Mouse (Mus musculus) gastrocnemius, adult 2 months (tissue): ENCODE results near the gene Krtap4-6. TPM values are rescaled to one million over a fixed set of nuclear protein-coding genes. Genes with fewer than 3 reads are reported as not detected.

ENCODE experiments used
- DNase-seq: peaks from one replicate; pipeline ENCODE4 v3.0.0; 2022
- H3K27ac ChIP-seq: fragments of 200-600 bp; 2 replicates; pipeline ENCODE4 v1.8.1; 2022; ENCODE audit warnings: mild to moderate bottlenecking
- H3K4me3 ChIP-seq: fragments of 200-600 bp; 2 replicates; pipeline ENCODE4 v1.8.1; 2022; ENCODE audit warnings: mild to moderate bottlenecking, moderate library complexity
- CTCF ChIP-seq: fragments of 200-600 bp; IDR thresholded peaks from 2 replicates; pipeline ENCODE4 v1.8.1; 2022; ENCODE audit warnings: antibody characterized with exemption, mild to moderate bottlenecking, moderate library complexity
- intact Hi-C: fragments of 180-260 bp; cut with DNase I; formaldehyde crosslinking; loops from one replicate; pipeline ENCODE4 v1.15.1; 2025
- total RNA-seq, 2 experiments: library from RNA; stranded (reverse); gene quantifications; 2 replicates each; pipeline ENCODE4 v1.2.3; 2021

Krtap4-6 gene
- total RNA-seq, 2 experiments from 2014 or later = not detected

DNA sequence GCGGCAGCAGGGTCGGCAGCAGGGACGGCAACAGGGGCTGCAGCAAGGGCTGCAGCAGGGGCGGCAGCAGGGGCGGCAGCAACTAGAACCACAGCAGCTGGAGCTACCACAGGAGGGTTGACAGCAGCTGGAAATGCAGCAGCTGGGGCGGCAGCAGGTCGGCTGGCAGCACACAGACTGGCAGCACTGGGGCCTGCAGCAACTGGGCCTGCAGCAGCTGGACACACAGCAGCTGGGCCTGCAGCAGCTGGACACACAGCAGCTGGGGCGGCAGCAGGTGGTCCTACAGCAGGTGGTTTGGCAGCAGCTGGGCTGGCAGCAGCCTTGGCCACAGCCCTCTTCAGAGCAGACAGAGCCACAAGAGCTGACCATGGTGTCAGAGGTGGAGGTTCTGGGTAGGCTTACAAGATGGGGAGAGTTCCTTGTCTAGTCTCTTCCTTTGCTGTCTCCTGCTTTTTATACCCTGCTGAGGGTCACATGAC is 31.1 kb downstream of the Krtap4-6 start, which contains the start of gene Krtap4-2:
Gene Krtap4-2, minus strand, starts transcription at position 432 of the 482 bp plus-strand sequence.
- TF ChIP-seq CTCF = no peak
- DNase-seq = no peak
- intact Hi-C loops = no loop called here
- H3K27ac ChIP-seq = no peak within 1 kb of the TSS
- H3K4me3 ChIP-seq = no peak within 1 kb of the TSS

DNA sequence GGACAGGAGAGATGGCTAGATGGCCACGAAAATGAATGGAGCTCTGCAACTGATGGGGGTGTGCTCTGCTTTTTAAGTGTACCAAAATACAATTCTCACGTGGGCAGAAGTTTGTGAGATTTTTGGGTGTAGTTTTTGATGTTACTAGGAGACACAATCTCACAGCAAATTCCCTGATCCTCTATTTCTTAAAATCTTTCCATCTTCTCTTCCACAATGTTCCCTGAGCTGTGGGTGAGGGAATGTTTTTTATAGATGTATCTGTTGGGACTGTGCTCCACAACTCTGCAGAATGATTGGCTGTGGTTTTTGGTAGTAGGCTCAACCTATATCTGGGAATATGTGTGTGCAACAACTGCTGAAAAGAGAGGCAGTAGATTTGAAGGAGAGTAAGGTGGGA is 32.5 kb downstream of the Krtap4-6 start:
- intact Hi-C loops = no loop called here

DNA sequence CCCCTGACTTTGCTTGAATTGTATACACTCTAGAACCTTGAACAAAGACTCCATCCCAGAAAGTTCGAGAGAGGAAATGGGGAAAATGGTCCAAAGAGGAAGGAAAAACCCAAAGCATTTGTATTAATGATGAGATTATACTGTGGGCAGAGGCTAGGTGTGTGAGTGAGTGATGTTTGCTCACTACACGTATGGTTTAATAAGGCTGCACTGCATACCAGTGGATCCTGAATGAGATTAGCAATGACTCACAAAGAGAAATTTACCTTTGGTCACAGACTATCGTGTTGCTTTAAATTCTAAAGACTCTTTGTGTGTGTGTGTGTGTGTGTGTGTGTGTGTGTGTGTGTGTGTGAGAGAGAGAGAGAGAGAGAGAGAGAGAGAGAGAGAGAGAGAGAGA is 34.9 kb downstream of the Krtap4-6 start:
- intact Hi-C loops = no loop called here

More for the DNA sequence above, 32.5 kb downstream of the Krtap4-6 start:
- TF ChIP-seq CTCF = no peak
- Histone ChIP-seq H3K4me3 (no peak overlapping the region), H3K27ac (no peak overlapping the region)
- no peak for DNase-seq

DNA sequence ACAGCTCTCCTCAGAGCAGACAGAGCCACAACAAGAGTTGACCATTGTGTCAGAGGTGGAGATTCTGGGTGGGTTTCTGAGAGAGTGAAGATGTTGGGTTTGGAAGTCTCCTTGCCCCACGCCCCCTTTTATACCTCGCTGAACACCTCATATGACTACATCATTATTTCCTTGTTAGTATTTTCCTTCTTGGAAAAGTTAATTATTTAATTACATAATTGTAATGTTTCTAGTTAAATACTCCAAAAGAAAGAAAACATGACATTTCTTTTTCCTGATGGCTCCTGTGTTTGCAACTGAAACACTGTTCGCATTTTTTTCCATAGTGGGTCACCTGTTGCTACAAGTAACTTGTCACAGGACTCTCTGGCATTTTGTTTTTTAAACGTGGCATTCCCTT is 37.6 kb downstream of the Krtap4-6 start, which contains the start of gene Krtap4-1:
Gene Krtap4-1, minus strand, starts transcription at position 101 of the 400 bp plus-strand sequence.
- no peak for TF ChIP-seq CTCF
- no peak for DNase-seq
- intact Hi-C loops = no loop called here
- Histone ChIP-seq H3K4me3 (no peak within 1 kb of the TSS), H3K27ac (no peak within 1 kb of the TSS)

More for the DNA sequence above, 34.9 kb downstream of the Krtap4-6 start:
- no peak for TF ChIP-seq CTCF
- H3K27ac ChIP-seq = no peak overlapping the region
- H3K4me3 ChIP-seq = no peak overlapping the region
- no peak for DNase-seq

DNA sequence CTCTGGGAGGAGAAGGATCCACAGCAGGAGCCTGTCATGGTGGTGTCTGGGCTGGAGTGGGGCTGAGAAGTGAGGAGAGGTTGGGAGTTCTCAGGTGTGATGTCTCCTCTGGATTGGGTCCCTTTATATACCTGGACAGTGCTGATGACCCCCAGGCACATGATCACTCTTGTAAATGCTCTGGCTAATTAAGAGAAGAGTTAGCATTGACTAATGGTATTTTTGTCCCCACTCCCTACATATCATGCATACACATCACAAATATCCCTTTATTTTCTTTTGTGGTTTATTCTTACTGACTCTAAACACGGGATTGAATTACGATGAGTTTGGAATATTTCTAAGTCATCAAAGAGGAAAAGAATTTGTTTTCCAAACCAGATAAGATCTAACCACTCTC is 45.4 kb downstream of the Krtap4-6 start, which contains the start of gene Gm11562:
Gene Gm11562, minus strand, starts transcription at position 101 of the 400 bp plus-strand sequence.
- H3K4me3 ChIP-seq = no peak within 1 kb of the TSS
- intact Hi-C loops = no loop called here
- H3K27ac ChIP-seq = no peak within 1 kb of the TSS
- no peak for DNase-seq
- TF ChIP-seq CTCF = no peak

Other genes with a start within 250 kb of the Krtap4-6 start
- gene Krt12, start 243.7 kb downstream of the Krtap4-6 start, total RNA-seq = not detected
- gene Krt20, start 227.8 kb downstream of the Krtap4-6 start, total RNA-seq = not detected
- gene Krt23, start 172.8 kb downstream of the Krtap4-6 start, total RNA-seq = not detected
- gene Krt39, start 144.6 kb downstream of the Krtap4-6 start, total RNA-seq = not detected
- not detected for gene Krt40, start 122.8 kb downstream of the Krtap4-6 start, total RNA-seq
- gene Krtap3-3, start 115.1 kb downstream of the Krtap4-6 start, total RNA-seq = not detected
- not detected for gene Krtap3-2, start 109.1 kb downstream of the Krtap4-6 start, total RNA-seq
- not detected for gene Gm11939, start 106.5 kb downstream of the Krtap4-6 start, total RNA-seq
- gene Krtap3-1, start 99.3 kb downstream of the Krtap4-6 start, total RNA-seq = not detected
- not detected for gene Krtap1-5, start 84.9 kb downstream of the Krtap4-6 start, total RNA-seq
- gene Krtap1-4, start 82.3 kb downstream of the Krtap4-6 start, total RNA-seq = not detected
- not detected for gene Krtap1-3, start 74.6 kb downstream of the Krtap4-6 start, total RNA-seq
- gene Krtap9-3, start 67.9 kb downstream of the Krtap4-6 start, total RNA-seq = not detected
- gene Gm11938, start 62.7 kb downstream of the Krtap4-6 start, total RNA-seq = not detected
- gene Gm11937, start 55.8 kb downstream of the Krtap4-6 start, total RNA-seq = not detected
- gene Krtap2-4, start 51.1 kb downstream of the Krtap4-6 start, total RNA-seq = not detected
- gene Gm11562, start 45.5 kb downstream of the Krtap4-6 start, total RNA-seq = not detected
- not detected for gene Krtap4-1, start 37.7 kb downstream of the Krtap4-6 start, total RNA-seq
- gene Krtap4-2, start 30.9 kb downstream of the Krtap4-6 start, total RNA-seq = not detected
- gene Krtap4-7, start 21.9 kb downstream of the Krtap4-6 start, total RNA-seq = not detected
- gene Gm11555, start 15.7 kb downstream of the Krtap4-6 start, total RNA-seq = not detected
- not detected for gene Gm11563, start 7.0 kb downstream of the Krtap4-6 start, total RNA-seq
- gene Gm14190, start 24.8 kb upstream of the Krtap4-6 start, total RNA-seq = not detected
- gene Gm14180, start 68.3 kb upstream of the Krtap4-6 start, total RNA-seq = not detected
- gene Gm11595, start 107.0 kb upstream of the Krtap4-6 start, total RNA-seq = not detected
- gene Krtap4-8, start 114.7 kb upstream of the Krtap4-6 start, total RNA-seq = not detected
- gene Krtap4-9, start 119.2 kb upstream of the Krtap4-6 start, total RNA-seq = not detected
- not detected for gene Gm11596, start 127.5 kb upstream of the Krtap4-6 start, total RNA-seq
- gene Gm11569, start 133.0 kb upstream of the Krtap4-6 start, total RNA-seq = not detected
- gene Gm11554, start 138.5 kb upstream of the Krtap4-6 start, total RNA-seq = not detected
- not detected for gene Krtap4-13, start 143.9 kb upstream of the Krtap4-6 start, total RNA-seq
- not detected for gene Gm11564, start 149.7 kb upstream of the Krtap4-6 start, total RNA-seq
- gene 2300003K06Rik, start 172.1 kb upstream of the Krtap4-6 start, total RNA-seq = not detected
- not detected for gene Krtap4-16, start 185.6 kb upstream of the Krtap4-6 start, total RNA-seq
- gene Gm11568, start 192.0 kb upstream of the Krtap4-6 start, total RNA-seq = not detected
- gene Gm11559, start 198.5 kb upstream of the Krtap4-6 start, total RNA-seq = not detected
- not detected for gene Krtap9-1, start 207.4 kb upstream of the Krtap4-6 start, total RNA-seq
- not detected for gene Gm11567, start 213.2 kb upstream of the Krtap4-6 start, total RNA-seq
- not detected for gene Krtap31-1, start 242.0 kb upstream of the Krtap4-6 start, total RNA-seq
- gene Gm11565, start 248.8 kb upstream of the Krtap4-6 start, total RNA-seq = not detected